Mouse (Mus musculus): ENCODE results near the gene Efl1.

Gene Efl1

DNA sequence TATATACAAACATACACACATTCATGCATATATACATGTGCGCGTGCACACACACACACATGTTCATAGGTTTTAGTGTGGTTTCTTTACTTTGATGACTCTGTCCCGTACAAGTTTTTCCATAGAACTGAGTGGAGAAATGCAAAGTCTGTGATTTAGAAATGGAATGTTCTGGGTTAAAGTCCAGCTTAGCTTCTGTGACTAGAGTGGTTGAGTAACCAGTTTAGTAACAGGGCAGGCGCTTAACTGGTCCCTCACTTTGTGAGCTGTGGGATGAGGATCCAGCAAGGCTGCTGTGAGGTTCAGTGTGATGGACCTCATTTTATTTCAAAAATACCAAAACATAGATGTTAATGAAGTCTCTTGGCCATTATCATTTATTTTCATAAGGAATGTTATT is 60.8 kb downstream of the Efl1 start:
- TF ChIP-seq NANOG (IDR thresholded peaks at IDR 0.05; ENCODE audit: borderline replicate concordance, low read length), result no peak
- TF ChIP-seq CTCF (conservative IDR thresholded peaks at IDR 0.05; ENCODE audit: low read length), result no peak
- TF ChIP-seq POU5F1 (IDR thresholded peaks at IDR 0.05; ENCODE audit: borderline replicate concordance, low read length), result no peak
- no peak overlapping the region for H3K4me3 ChIP-seq (replicated peaks; ENCODE audit: low read length)
- no peaks in the 10 kb centered on the region for H3K27me3 ChIP-seq (ENCODE audit: insufficient read depth, low read length)
- H3K4me1 ChIP-seq (replicated peaks; ENCODE audit: low read depth, low read length), result no peaks in the 10 kb centered on the region
- no peaks in the 10 kb centered on the region for H3K9me3 ChIP-seq (ENCODE audit: low read length)
- H3K36me3 ChIP-seq (ENCODE audit: insufficient read depth, low read length), result peaks cover 33% of the 10 kb centered on the region

DNA sequence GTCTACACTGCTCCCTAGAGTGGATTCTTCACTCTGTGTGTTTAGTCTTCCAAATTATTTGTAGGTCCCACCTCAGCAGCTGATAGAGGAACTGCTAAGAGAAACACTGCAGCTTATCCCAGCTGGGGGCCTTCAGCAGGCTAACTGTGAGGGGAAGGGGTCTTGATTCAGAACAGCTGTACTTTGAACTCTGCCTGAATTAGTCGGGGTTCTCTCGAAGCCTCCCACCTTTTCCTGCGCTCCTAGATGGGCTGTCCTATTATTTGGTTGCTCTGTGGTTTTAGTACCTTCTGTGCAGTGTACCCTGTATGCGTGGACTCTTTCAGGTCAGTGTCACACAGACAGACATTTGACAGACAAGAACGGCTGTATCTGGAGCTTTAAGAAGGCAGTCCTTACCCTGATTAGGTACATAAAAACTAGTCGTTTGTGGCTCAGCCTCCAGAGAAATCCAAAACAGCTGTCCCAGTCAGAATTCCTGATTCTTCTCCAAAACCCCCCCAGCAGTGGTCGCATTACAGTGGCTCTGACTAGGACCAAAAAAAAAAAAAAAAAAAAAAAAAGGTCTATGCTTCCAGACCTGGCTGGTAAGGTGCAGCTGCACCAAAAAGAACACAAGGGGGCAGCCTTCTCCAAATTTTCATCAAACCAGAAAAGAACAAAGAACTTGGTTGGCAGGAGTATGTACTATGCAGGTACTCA is 66.9 kb downstream of the Efl1 start:
- Histone ChIP-seq H3K4me3 (replicated peaks; ENCODE audit: low read length) (no peak overlapping the region), H3K4me1 (replicated peaks; ENCODE audit: low read depth, low read length) (no peaks in the 10 kb centered on the region)

DNA sequence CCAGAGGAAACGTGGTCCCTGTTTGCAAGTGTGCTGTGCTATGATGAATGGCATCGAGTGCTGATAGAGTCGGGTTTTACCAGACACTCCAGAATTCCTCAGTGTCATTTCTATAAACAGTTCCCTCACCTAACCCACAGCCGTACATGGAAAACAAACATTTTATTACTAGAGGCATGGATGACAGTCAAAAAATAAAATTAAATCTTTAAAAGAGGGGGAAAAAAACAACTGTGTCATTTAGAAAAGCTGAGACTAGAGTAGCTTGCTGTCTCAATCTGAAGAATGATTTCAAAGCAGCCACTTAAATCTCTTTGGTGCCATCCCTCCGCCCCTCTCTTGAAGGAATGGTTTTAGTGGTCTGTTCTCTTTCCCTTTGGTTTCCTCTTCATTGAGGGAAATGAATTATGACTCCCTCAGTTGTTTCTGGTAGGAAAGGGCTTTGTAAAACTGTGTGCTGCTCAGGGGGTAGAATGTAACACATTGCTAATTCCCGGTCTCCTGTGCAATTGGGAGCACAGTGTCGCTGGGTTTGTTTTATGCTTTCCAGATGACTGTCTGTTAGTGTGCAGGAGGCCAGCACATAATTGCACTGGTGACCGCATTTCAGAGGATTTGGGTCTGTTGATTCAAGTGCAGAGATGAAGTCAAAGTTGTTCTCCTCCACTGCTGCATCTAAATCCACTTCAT is 67.6 kb downstream of the Efl1 start:
- Histone ChIP-seq H3K27me3 (ENCODE audit: insufficient read depth, low read length) (no peaks in the 10 kb centered on the region), H3K4me1 (replicated peaks; ENCODE audit: low read depth, low read length) (no peaks in the 10 kb centered on the region), H3K36me3 (ENCODE audit: insufficient read depth, low read length) (peaks cover 28% of the 10 kb centered on the region), H3K4me3 (replicated peaks; ENCODE audit: low read length) (no peak overlapping the region), H3K9me3 (ENCODE audit: low read length) (no peaks in the 10 kb centered on the region)
- TF ChIP-seq NANOG (IDR thresholded peaks at IDR 0.05; ENCODE audit: borderline replicate concordance, low read length) (no peak), CTCF (conservative IDR thresholded peaks at IDR 0.05; ENCODE audit: low read length) (no peak), POU5F1 (IDR thresholded peaks at IDR 0.05; ENCODE audit: borderline replicate concordance, low read length) (no peak)

More for the DNA sequence above, 66.9 kb downstream of the Efl1 start:
- TF ChIP-seq POU5F1 (IDR thresholded peaks at IDR 0.05; ENCODE audit: borderline replicate concordance, low read length), result no peak
- TF ChIP-seq CTCF (conservative IDR thresholded peaks at IDR 0.05; ENCODE audit: low read length), result peak; percentile 69
- no peak for TF ChIP-seq NANOG (IDR thresholded peaks at IDR 0.05; ENCODE audit: borderline replicate concordance, low read length)
- Histone ChIP-seq H3K36me3 (ENCODE audit: insufficient read depth, low read length) (peaks cover 30% of the 10 kb centered on the region), H3K27me3 (ENCODE audit: insufficient read depth, low read length) (no peaks in the 10 kb centered on the region), H3K9me3 (ENCODE audit: low read length) (no peaks in the 10 kb centered on the region)

DNA sequence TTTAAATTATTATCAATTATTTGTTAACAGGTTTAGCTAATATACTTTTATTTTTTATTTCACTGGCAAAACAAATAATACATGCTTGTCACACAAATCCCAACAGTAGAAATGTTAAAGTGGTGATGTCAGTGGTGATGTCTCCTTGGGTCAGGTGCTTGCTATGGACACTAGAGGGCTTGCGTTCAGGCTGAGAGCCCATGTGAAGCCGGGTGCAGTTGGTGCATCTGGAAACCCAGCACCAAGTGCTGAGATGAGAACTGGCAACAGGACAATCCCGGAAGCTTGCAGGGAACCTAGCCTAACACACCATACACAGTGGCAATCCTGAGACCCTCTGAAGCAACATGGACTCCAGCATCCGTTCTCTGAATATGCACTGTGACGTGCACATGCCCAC is 70.9 kb downstream of the Efl1 start:
- Histone ChIP-seq H3K4me1 (replicated peaks; ENCODE audit: low read depth, low read length) (peaks cover 18% of the 10 kb centered on the region), H3K9me3 (ENCODE audit: low read length) (no peaks in the 10 kb centered on the region), H3K4me3 (replicated peaks; ENCODE audit: low read length) (no peak overlapping the region), H3K27me3 (ENCODE audit: insufficient read depth, low read length) (no peaks in the 10 kb centered on the region), H3K36me3 (ENCODE audit: insufficient read depth, low read length) (peaks cover 29% of the 10 kb centered on the region)
- peak; percentile 17; the same call in 1 of the 2 replicates for TF ChIP-seq CTCF (conservative IDR thresholded peaks at IDR 0.05; ENCODE audit: low read length)
- no peak for TF ChIP-seq POU5F1 (IDR thresholded peaks at IDR 0.05; ENCODE audit: borderline replicate concordance, low read length)

DNA sequence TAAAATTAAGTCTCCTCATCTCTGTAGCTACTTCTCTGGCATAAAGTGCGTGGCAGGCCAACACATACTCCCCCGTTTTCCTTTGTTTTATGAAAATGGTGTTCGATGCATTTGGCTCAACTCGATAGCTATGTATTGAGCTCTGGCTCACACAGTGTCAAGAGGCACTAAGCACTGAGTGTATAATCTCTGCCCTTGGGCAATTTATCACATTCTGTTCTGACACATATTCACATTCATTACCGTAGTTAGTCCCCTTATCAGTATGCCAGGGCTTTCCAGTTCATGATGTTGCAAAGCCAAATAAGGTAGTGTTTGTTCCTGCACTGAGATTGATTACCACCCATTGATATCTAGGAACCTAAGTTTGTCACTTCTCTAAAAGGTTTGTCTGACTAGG is 71.3 kb downstream of the Efl1 start:
- H3K27me3 ChIP-seq (ENCODE audit: insufficient read depth, low read length), result no peaks in the 10 kb centered on the region
- H3K4me3 ChIP-seq (replicated peaks; ENCODE audit: low read length), result no peak overlapping the region
- no peaks in the 10 kb centered on the region for H3K9me3 ChIP-seq (ENCODE audit: low read length)
- peaks cover 22% of the 10 kb centered on the region for H3K4me1 ChIP-seq (replicated peaks; ENCODE audit: low read depth, low read length)
- TF ChIP-seq POU5F1 (IDR thresholded peaks at IDR 0.05; ENCODE audit: borderline replicate concordance, low read length) (no peak), CTCF (conservative IDR thresholded peaks at IDR 0.05; ENCODE audit: low read length) (no peak), NANOG (IDR thresholded peaks at IDR 0.05; ENCODE audit: borderline replicate concordance, low read length) (no peak)
- H3K36me3 ChIP-seq (ENCODE audit: insufficient read depth, low read length), result peaks cover 27% of the 10 kb centered on the region

DNA sequence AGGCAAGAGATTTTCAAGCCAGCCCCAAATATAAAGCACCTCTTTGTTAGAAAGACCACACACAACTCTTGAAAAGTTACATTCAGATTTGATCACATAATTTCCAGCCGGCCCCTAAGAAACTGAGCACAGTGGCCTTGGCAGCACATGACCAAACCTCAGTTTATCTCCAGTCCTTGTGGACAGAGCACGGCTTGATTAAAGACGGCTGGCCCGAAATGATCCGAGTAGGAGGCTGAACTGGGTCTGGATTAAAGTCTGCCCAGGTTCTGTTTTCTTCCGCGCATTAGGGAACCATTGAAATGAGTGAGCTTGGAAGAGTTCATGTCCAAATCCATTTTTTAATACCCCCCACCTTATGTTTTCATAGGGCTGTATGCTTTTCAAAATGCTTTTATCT is 72.1 kb downstream of the Efl1 start:
- peaks cover 30% of the 10 kb centered on the region for H3K4me1 ChIP-seq (replicated peaks; ENCODE audit: low read depth, low read length)
- no peaks in the 10 kb centered on the region for H3K9me3 ChIP-seq (ENCODE audit: low read length)
- H3K27me3 ChIP-seq (ENCODE audit: insufficient read depth, low read length), result no peaks in the 10 kb centered on the region
- H3K4me3 ChIP-seq (replicated peaks; ENCODE audit: low read length), result no peak overlapping the region
- H3K36me3 ChIP-seq (ENCODE audit: insufficient read depth, low read length), result peaks cover 27% of the 10 kb centered on the region
- TF ChIP-seq POU5F1 (IDR thresholded peaks at IDR 0.05; ENCODE audit: borderline replicate concordance, low read length) (no peak), CTCF (conservative IDR thresholded peaks at IDR 0.05; ENCODE audit: low read length) (no peak), NANOG (IDR thresholded peaks at IDR 0.05; ENCODE audit: borderline replicate concordance, low read length) (no peak)

DNA sequence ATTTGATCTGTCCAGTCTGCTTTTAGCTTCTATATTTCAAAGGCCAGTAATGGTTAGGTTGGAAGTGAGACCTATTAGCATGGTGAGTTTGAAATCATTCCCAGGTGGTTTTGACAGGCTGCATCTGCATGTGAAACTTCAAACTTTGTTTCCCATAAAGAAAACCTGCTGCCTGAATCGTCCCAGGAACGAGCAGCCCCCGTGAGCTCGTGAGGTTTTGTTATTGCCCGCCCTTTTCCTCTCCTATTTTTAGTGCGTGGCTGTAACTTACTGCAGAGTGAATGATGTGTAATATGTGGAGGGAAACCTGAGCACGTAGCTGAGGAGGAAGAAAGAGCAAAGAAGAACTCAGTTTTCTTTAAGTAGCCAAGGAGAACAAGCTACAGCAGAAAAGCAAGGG is 72.5 kb downstream of the Efl1 start:
- H3K4me1 ChIP-seq (replicated peaks; ENCODE audit: low read depth, low read length), result peaks cover 34% of the 10 kb centered on the region
- H3K36me3 ChIP-seq (ENCODE audit: insufficient read depth, low read length), result peaks cover 27% of the 10 kb centered on the region
- no peaks in the 10 kb centered on the region for H3K27me3 ChIP-seq (ENCODE audit: insufficient read depth, low read length)
- H3K9me3 ChIP-seq (ENCODE audit: low read length), result no peaks in the 10 kb centered on the region
- H3K4me3 ChIP-seq (replicated peaks; ENCODE audit: low read length), result no peak overlapping the region
- TF ChIP-seq NANOG (IDR thresholded peaks at IDR 0.05; ENCODE audit: borderline replicate concordance, low read length) (no peak), POU5F1 (IDR thresholded peaks at IDR 0.05; ENCODE audit: borderline replicate concordance, low read length) (no peak), CTCF (conservative IDR thresholded peaks at IDR 0.05; ENCODE audit: low read length) (no peak)

DNA sequence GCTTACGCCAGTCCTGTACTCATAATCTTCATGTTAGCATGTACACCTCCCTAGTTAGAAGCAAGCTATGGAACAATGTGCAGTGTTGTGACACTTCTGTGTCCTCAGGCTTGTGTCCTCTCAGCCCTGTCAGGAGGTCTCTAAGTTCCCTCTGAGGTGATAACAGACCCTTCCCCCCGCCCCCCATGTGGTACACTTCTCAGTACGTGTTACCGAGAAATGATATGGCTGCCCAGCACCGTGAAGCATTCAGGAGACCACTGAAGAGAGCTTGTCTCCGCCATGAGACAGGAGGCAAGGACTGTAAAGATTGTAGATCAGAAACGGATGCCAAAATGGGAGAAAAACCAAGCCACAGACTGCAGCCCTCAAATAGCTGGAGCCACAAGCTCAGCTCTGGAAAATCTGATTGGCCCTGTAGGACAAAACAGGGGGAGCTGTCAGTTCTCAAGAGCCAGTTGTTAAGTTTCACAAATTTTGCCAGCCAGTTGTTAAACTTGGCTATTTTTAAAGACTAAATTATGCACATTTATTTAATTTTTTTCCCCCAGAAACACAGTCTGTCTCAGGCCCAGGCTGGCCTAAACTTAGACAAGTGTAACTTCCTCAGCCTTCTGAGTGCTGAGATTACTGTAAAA is 74.2 kb downstream of the Efl1 start:
- H3K9me3 ChIP-seq (ENCODE audit: low read length), result no peaks in the 10 kb centered on the region
- H3K4me1 ChIP-seq (replicated peaks; ENCODE audit: low read depth, low read length), result peaks cover 39% of the 10 kb centered on the region
- peaks cover 22% of the 10 kb centered on the region for H3K36me3 ChIP-seq (ENCODE audit: insufficient read depth, low read length)
- H3K27me3 ChIP-seq (ENCODE audit: insufficient read depth, low read length), result no peaks in the 10 kb centered on the region
- no peak overlapping the region for H3K4me3 ChIP-seq (replicated peaks; ENCODE audit: low read length)
- TF ChIP-seq CTCF (conservative IDR thresholded peaks at IDR 0.05; ENCODE audit: low read length) (0 out of 2 replicates have a peak, but pooled peaks have one; percentile 2), NANOG (IDR thresholded peaks at IDR 0.05; ENCODE audit: borderline replicate concordance, low read length) (no peak)
